Mouse (Mus musculus) neural tube, embryonic 15.5 days (tissue): ENCODE results near the gene P2ry2. TPM values are rescaled to one million over a fixed set of nuclear protein-coding genes. Genes with fewer than 3 reads are reported as not detected.

Experiments used
- ATAC-seq: fragments of 200-750 bp; cut with Nextera tagmentation; 2 replicates; pipeline ENCODE4 v1.8.0; 2017; ENCODE audit warnings: mild to moderate bottlenecking, moderate TSS enrichment, moderate library complexity; ENCODE audit not compliant: low FRiP score
- H3K27ac ChIP-seq: fragments of 300-500 bp; sonication (generic); replicated peaks from 2 replicates; pipeline ENCODE4 v1.5.1; 2015; ENCODE audit warnings: mild to moderate bottlenecking, inconsistent platforms
- H3K27me3 ChIP-seq: fragments of 300-500 bp; sonication (generic); replicated peaks from 2 replicates; pipeline ENCODE4 v1.6.1; 2015; ENCODE audit warnings: inconsistent platforms
- H3K36me3 ChIP-seq: fragments of 300-500 bp; sonication (generic); 2 replicates; pipeline ENCODE4 v1.6.1; 2015; ENCODE audit warnings: inconsistent platforms
- H3K4me1 ChIP-seq: fragments of 300-500 bp; sonication (generic); 2 replicates; pipeline ENCODE4 v1.6.1; 2015; ENCODE audit warnings: inconsistent platforms
- H3K4me2 ChIP-seq: fragments of 300-500 bp; sonication (generic); 2 replicates; pipeline ENCODE4 v1.6.1; 2015; ENCODE audit warnings: inconsistent platforms, mild to moderate bottlenecking, moderate library complexity
- H3K4me3 ChIP-seq: fragments of 300-500 bp; sonication (generic); replicated peaks from 2 replicates; pipeline ENCODE4 v1.5.1; 2015; ENCODE audit warnings: mild to moderate bottlenecking, inconsistent platforms
- H3K9ac ChIP-seq: fragments of 300-500 bp; sonication (generic); replicated peaks from 2 replicates; pipeline ENCODE4 v1.6.1; 2015; ENCODE audit warnings: mild to moderate bottlenecking, inconsistent platforms
- H3K9me3 ChIP-seq: fragments of 300-500 bp; sonication (generic); replicated peaks from 2 replicates; pipeline ENCODE4 v1.6.1; 2016; ENCODE audit warnings: inconsistent platforms
- WGBS: fragments of 180-500 bp; shearing (Covaris S2); methylation state at CpG from one replicate; pipeline ENCODE4 v1.1.7; 2015; ENCODE audit warnings: mixed read lengths; 5-methylcytosine and 5-hydroxymethylcytosine counted together
- polyA plus RNA-seq: library from polyadenylated mRNA; unstranded; fragments of >200 nt; fragmentation: Nextera tagmentation; extraction: Ambion mirVana; gene quantifications from 2 replicates; pipeline ENCODE4 v1.2.1, GENCODE M21; 2015

The P2ry2 gene
- polyA plus RNA-seq, 1 experiment from 2014 or later = 0.81 TPM

GRCm38 (mm10) chr7:101043846-101044541 is 31.3 kb upstream of the P2ry2 start:
- no peak overlapping the region for H3K27ac ChIP-seq
- no peaks in the 10 kb centered on the region for H3K4me1 ChIP-seq
- H3K9ac ChIP-seq = no peak overlapping the region
- H3K4me3 ChIP-seq = no peak overlapping the region
- H3K4me2 ChIP-seq = no peak overlapping the region
- no peaks in the 10 kb centered on the region for H3K27me3 ChIP-seq
- 66% methylated on average over 8 of the region's 8 CpGs for WGBS
- no peaks in the 10 kb centered on the region for H3K9me3 ChIP-seq
- ATAC-seq = no peak
- no peaks in the 10 kb centered on the region for H3K36me3 ChIP-seq

- Histone ChIP-seq H3K27ac (no peak overlapping the region), H3K4me1 (no peaks in the 10 kb centered on the region), H3K27me3 (no peaks in the 10 kb centered on the region), H3K9ac (no peak overlapping the region), H3K36me3 (no peaks in the 10 kb centered on the region), H3K4me2 (no peak overlapping the region), H3K4me3 (no peak overlapping the region), H3K9me3 (no peaks in the 10 kb centered on the region)
- 57% methylated on average over 5 of the region's 5 CpGs for WGBS
- no peak for ATAC-seq
Observed at GRCm38 (mm10) chr7:101041977-101042749, 29.5 kb upstream of the P2ry2 start.

- 92% methylated on average over 2 of the region's 2 CpGs for WGBS
Observed at GRCm38 (mm10) chr7:101041544-101041943, 28.9 kb upstream of the P2ry2 start.

GRCm38 (mm10) chr7:101033371-101033770 is 20.7 kb upstream of the P2ry2 start:
- Histone ChIP-seq H3K27me3 (no peaks in the 10 kb centered on the region), H3K9me3 (no peaks in the 10 kb centered on the region), H3K4me1 (no peaks in the 10 kb centered on the region), H3K4me3 (no peak overlapping the region), H3K9ac (no peak overlapping the region), H3K27ac (no peak overlapping the region), H3K36me3 (no peaks in the 10 kb centered on the region), H3K4me2 (no peak overlapping the region)
- no peak for ATAC-seq
- 90% methylated on average over 2 of the region's 2 CpGs for WGBS

More at GRCm38 (mm10) chr7:101041544-101041943, 28.9 kb upstream of the P2ry2 start:
- Histone ChIP-seq H3K4me1 (no peaks in the 10 kb centered on the region), H3K27me3 (no peaks in the 10 kb centered on the region), H3K36me3 (no peaks in the 10 kb centered on the region), H3K4me2 (no peak overlapping the region), H3K9me3 (no peaks in the 10 kb centered on the region), H3K9ac (no peak overlapping the region), H3K4me3 (no peak overlapping the region), H3K27ac (no peak overlapping the region)
- ATAC-seq = no peak

GRCm38 (mm10) chr7:101031234-101031633 is 18.6 kb upstream of the P2ry2 start:
- Histone ChIP-seq H3K27me3 (no peaks in the 10 kb centered on the region), H3K27ac (no peak overlapping the region), H3K4me1 (no peaks in the 10 kb centered on the region), H3K4me2 (no peak overlapping the region), H3K9me3 (no peaks in the 10 kb centered on the region), H3K36me3 (no peaks in the 10 kb centered on the region), H3K9ac (no peak overlapping the region), H3K4me3 (no peak overlapping the region)
- 53% methylated on average over 8 of the region's 8 CpGs for WGBS
- ATAC-seq = no peak

- Histone ChIP-seq H3K4me2 (no peak overlapping the region), H3K9ac (no peak overlapping the region), H3K36me3 (no peaks in the 10 kb centered on the region), H3K9me3 (no peaks in the 10 kb centered on the region), H3K4me3 (no peak overlapping the region), H3K27ac (no peak overlapping the region), H3K4me1 (no peaks in the 10 kb centered on the region), H3K27me3 (no peaks in the 10 kb centered on the region)
- ATAC-seq = no peak
Observed at GRCm38 (mm10) chr7:101030756-101031155, 18.1 kb upstream of the P2ry2 start.

- no peaks in the 10 kb centered on the region for H3K27me3 ChIP-seq
- H3K9ac ChIP-seq = no peak overlapping the region
- no peak overlapping the region for H3K4me2 ChIP-seq
- H3K4me1 ChIP-seq = no peaks in the 10 kb centered on the region
- H3K9me3 ChIP-seq = no peaks in the 10 kb centered on the region
- WGBS = 79% methylated on average over 6 of the region's 6 CpGs
- H3K36me3 ChIP-seq = no peaks in the 10 kb centered on the region
- H3K27ac ChIP-seq = no peak overlapping the region
- no peak overlapping the region for H3K4me3 ChIP-seq
- no peak for ATAC-seq
Observed at GRCm38 (mm10) chr7:101029446-101029845, 16.8 kb upstream of the P2ry2 start.

GRCm38 (mm10) chr7:101028991-101029390 is 16.3 kb upstream of the P2ry2 start:
- H3K4me2 ChIP-seq = no peak overlapping the region
- H3K4me3 ChIP-seq = no peak overlapping the region
- H3K9ac ChIP-seq = no peak overlapping the region

GRCm38 (mm10) chr7:101028444-101028757 is 15.7 kb upstream of the P2ry2 start:
- H3K9ac ChIP-seq = no peak overlapping the region
- WGBS = 86% methylated on average over 5 of the region's 5 CpGs
- no peak overlapping the region for H3K27ac ChIP-seq
- ATAC-seq = no peak
- H3K4me2 ChIP-seq = no peak overlapping the region
- no peaks in the 10 kb centered on the region for H3K27me3 ChIP-seq
- H3K36me3 ChIP-seq = no peaks in the 10 kb centered on the region
- no peak overlapping the region for H3K4me3 ChIP-seq
- H3K9me3 ChIP-seq = no peaks in the 10 kb centered on the region
- no peaks in the 10 kb centered on the region for H3K4me1 ChIP-seq

More at GRCm38 (mm10) chr7:101028991-101029390, 16.3 kb upstream of the P2ry2 start:
- no peak for ATAC-seq
- Histone ChIP-seq H3K27ac (no peak overlapping the region), H3K27me3 (no peaks in the 10 kb centered on the region), H3K36me3 (no peaks in the 10 kb centered on the region), H3K4me1 (no peaks in the 10 kb centered on the region), H3K9me3 (no peaks in the 10 kb centered on the region)
- WGBS = 92% methylated on average over 9 of the region's 9 CpGs

GRCm38 (mm10) chr7:101027623-101028443 is 15.2 kb upstream of the P2ry2 start:
- H3K27me3 ChIP-seq = no peaks in the 10 kb centered on the region
- no peak overlapping the region for H3K27ac ChIP-seq
- no peak overlapping the region for H3K4me2 ChIP-seq
- H3K4me1 ChIP-seq = no peaks in the 10 kb centered on the region
- no peaks in the 10 kb centered on the region for H3K36me3 ChIP-seq
- ATAC-seq = no peak
- WGBS = 87% methylated on average over 10 of the region's 10 CpGs
- no peak overlapping the region for H3K9ac ChIP-seq
- no peak overlapping the region for H3K4me3 ChIP-seq
- H3K9me3 ChIP-seq = no peaks in the 10 kb centered on the region

- no peak overlapping the region for H3K9ac ChIP-seq
- ATAC-seq = no peak
- no peaks in the 10 kb centered on the region for H3K36me3 ChIP-seq
- no peak overlapping the region for H3K4me2 ChIP-seq
- H3K27ac ChIP-seq = no peak overlapping the region
- 63% methylated on average over 5 of the region's 5 CpGs for WGBS
- no peaks in the 10 kb centered on the region for H3K4me1 ChIP-seq
- H3K4me3 ChIP-seq = no peak overlapping the region
- no peaks in the 10 kb centered on the region for H3K9me3 ChIP-seq
- no peaks in the 10 kb centered on the region for H3K27me3 ChIP-seq
Observed at GRCm38 (mm10) chr7:101026836-101027235, 14.2 kb upstream of the P2ry2 start.
